Mouse (Mus musculus) ES-Bruce4 (cell line): ENCODE measurements around the gene Pde11a. TPM values are rescaled to one million over a fixed set of nuclear protein-coding genes. Genes with fewer than 3 reads are reported as not detected.
A peak's percentile ranks its signal among the peaks of the same experiment; 100 is the strongest.

Experiments used
- H3K27ac ChIP-seq: 2 replicates; pipeline ENCODE4 v1.5.1; 2012; ENCODE audit warnings: low read length, inconsistent platforms; ENCODE audit not compliant: insufficient read depth
- H3K27me3 ChIP-seq: 2 replicates; pipeline ENCODE4 v1.6.1; 2012; ENCODE audit warnings: mild to moderate bottlenecking, low read length, inconsistent platforms; ENCODE audit not compliant: control insufficient read depth, poor library complexity, insufficient read depth, severe bottlenecking
- H3K36me3 ChIP-seq: 2 replicates; pipeline ENCODE4 v1.6.1; 2012; ENCODE audit warnings: inconsistent platforms, mild to moderate bottlenecking, low read length, moderate library complexity; ENCODE audit not compliant: control insufficient read depth, poor library complexity, insufficient read depth, severe bottlenecking
- H3K4me1 ChIP-seq: one replicate; pipeline ENCODE4 v1.8.1; 2011; ENCODE audit warnings: low read length; ENCODE audit not compliant: control insufficient read depth, insufficient read depth
- H3K4me3 ChIP-seq: 2 replicates; pipeline ENCODE4 v1.5.1; 2011; ENCODE audit warnings: low read depth, mild to moderate bottlenecking, low read length
- H3K9ac ChIP-seq: 2 replicates; pipeline ENCODE4 v1.6.1; 2012; ENCODE audit warnings: low read depth, mild to moderate bottlenecking, inconsistent platforms; ENCODE audit not compliant: poor library complexity, severe bottlenecking
- H3K9me3 ChIP-seq: replicated peaks from 2 replicates; pipeline ENCODE4 v1.6.1; 2012; ENCODE audit warnings: mild to moderate bottlenecking, low read length, inconsistent platforms; ENCODE audit not compliant: control insufficient read depth, poor library complexity, insufficient read depth, severe bottlenecking
- CTCF ChIP-seq: IDR thresholded peaks from one replicate; pipeline ENCODE4 v1.8.1; 2011; ENCODE audit warnings: low read depth, low read length
- EP300 ChIP-seq: IDR thresholded peaks from 2 replicates; pipeline ENCODE4 v1.6.1; 2011; ENCODE audit warnings: low read depth, low read length; ENCODE audit not compliant: insufficient read depth
- POLR2A ChIP-seq: IDR thresholded peaks from one replicate; pipeline ENCODE4 v1.8.1; 2011; ENCODE audit warnings: low read length; ENCODE audit not compliant: insufficient read depth
- polyA plus RNA-seq: library from polyadenylated mRNA; stranded (reverse); fragments of >200 nt; gene quantifications from 2 replicates; pipeline ENCODE4 v1.2.4, GENCODE M21; 2011; ENCODE audit warnings: low read depth; ENCODE audit not compliant: missing spikeins, insufficient read depth, insufficient read length

Gene Pde11a
- polyA plus RNA-seq, 1 experiment, result 0.76 TPM

DNA sequence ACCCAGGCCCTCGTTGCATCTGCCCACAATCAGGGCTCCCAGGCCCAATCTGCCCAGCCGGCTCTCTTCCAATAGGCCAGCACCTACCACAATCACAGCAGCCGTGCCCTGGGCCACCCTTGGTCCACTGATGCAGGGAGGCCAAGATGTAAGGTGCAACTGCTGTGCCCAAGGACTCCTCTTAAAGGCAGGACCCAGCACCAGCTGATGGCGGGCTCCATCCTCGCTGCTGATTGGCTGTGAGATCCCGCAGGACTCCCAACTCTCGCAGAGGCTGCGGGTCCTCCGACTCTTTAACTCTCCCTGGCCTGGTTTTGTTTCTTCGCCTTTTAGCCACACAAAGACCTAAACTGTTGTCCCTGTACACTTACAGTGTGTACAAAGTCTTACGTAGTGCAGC, 21.7 kb upstream of the Pde11a start, which contains the start of gene Cyct:
Gene Cyct, minus strand, starts transcription at position 225 of the 400 bp plus-strand sequence.
- H3K9me3 ChIP-seq, result no peaks in the 10 kb centered on the region
- no peaks in the 10 kb centered on the region for H3K4me1 ChIP-seq
- H3K36me3 ChIP-seq, result no peaks in the 10 kb centered on the region
- peak within 1 kb of the TSS; percentile 78 for H3K4me3 ChIP-seq
- TF ChIP-seq POLR2A, result peak; percentile 60
- no peak for TF ChIP-seq EP300
- H3K27me3 ChIP-seq, result no peaks in the 10 kb centered on the region
- no peak within 1 kb of the TSS for H3K27ac ChIP-seq
- peak within 1 kb of the TSS; percentile 39 for H3K9ac ChIP-seq

DNA sequence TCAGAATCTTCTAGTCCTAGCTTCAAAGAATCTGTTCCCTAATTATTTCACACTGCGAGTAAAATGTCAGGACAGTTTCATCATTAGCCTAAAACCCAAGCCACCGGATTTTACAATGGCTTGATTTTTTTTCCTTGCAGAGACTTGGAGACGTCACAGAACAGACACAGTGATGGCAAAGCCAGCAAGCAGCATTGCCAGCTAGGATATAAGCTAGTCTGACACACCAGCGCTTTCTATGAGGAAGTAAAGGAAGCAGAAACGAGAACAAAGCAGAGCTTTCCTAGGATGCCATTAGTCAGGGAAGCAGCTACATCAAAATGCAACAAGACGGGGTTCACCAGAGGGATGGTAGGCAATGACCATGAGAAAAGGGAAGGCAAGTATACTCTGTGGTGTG, 9.3 kb upstream of the Pde11a start:
- H3K9ac ChIP-seq, result no peak overlapping the region
- H3K27me3 ChIP-seq, result no peaks in the 10 kb centered on the region
- H3K27ac ChIP-seq, result no peak overlapping the region
- H3K9me3 ChIP-seq, result 0 out of 2 replicates have a peak, but pooled peaks cover 4% of the 10 kb centered on the region
- TF ChIP-seq POLR2A, result no peak
- no peak for TF ChIP-seq EP300
- no peak for TF ChIP-seq CTCF
- no peaks in the 10 kb centered on the region for H3K4me1 ChIP-seq
- no peak overlapping the region for H3K4me3 ChIP-seq
- H3K36me3 ChIP-seq, result no peaks in the 10 kb centered on the region

DNA sequence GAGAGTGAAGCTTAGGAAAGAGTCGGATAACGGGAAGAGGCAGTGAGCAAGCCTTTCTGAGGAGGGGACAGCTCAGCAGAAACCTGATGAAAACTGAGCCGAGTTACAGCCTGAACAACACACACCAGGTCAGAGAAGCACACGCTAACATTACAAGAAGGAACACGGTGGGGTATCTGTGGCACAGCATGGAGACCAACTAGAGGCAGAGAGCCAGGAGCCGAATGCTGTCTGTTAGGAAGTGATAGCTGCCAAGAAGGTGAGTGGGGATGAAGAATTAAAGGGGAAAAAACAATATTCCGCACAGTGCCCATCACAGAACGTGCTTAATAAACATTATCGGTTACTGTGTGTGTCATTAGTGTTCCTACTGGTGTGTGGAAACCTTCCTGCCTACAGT, 3.6 kb upstream of the Pde11a start:
- Histone ChIP-seq H3K4me1 (no peaks in the 10 kb centered on the region), H3K4me3 (no peak overlapping the region), H3K27ac (no peak overlapping the region), H3K27me3 (no peaks in the 10 kb centered on the region), H3K9me3 (0 out of 2 replicates have a peak, but pooled peaks cover 4% of the 10 kb centered on the region), H3K9ac (no peak overlapping the region), H3K36me3 (no peaks in the 10 kb centered on the region)
- TF ChIP-seq POLR2A (no peak), CTCF (no peak), EP300 (no peak)

DNA sequence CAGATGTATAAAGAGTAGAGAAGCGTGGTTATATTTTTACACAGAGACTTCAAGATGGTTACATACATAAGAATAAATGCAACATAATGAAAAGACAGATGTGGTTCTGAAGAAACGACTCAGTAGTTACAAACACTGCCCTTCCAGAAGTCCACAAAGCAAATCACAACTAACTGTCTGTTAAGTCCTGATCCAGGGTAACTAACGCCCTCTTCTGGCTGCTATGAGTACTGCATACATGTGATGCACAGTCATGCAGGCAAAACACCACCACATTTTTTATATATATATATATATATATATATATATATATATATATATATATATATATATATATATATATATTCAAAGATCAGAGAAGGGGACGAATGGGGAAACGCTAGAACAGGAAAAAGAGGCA, 4.0 kb downstream of the Pde11a start:
- no peaks in the 10 kb centered on the region for H3K27me3 ChIP-seq
- H3K4me1 ChIP-seq, result no peaks in the 10 kb centered on the region
- no peak overlapping the region for H3K4me3 ChIP-seq
- TF ChIP-seq CTCF, result peak; percentile 12
- TF ChIP-seq EP300, result no peak
- TF ChIP-seq POLR2A, result no peak
- H3K36me3 ChIP-seq, result no peaks in the 10 kb centered on the region
- no peaks in the 10 kb centered on the region for H3K9me3 ChIP-seq
- no peak overlapping the region for H3K27ac ChIP-seq
- H3K9ac ChIP-seq, result no peak overlapping the region

DNA sequence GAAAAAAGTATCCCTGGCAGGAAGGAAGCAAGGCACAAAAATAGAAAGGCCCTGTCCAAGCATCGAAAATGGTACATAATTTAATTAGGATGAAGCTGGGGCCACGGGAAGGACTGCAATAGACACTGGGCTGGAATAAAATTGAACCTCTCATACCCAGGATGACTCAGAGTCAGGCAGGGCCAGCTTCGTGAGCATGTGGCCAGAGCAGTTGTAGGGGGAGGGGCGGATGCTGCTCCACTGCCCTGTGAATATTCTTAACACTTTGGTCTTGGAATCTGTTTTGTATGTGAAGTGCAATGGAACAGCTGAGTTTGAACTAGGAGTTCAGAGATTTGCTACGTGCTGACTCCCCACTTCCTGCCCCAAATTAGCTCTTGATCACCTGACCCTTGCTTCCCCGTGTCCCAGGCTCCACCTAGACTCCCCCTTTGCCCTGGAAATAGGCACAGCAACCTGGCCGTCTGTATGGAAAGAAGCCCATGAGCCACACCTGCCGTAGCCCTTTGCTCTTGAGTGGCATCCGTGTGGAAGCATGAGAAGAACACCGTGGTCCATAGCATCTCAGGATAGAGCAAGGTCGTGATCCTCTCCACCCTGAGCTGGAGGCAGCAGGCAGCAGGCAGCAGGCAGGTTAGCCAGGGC, 6.3 kb downstream of the Pde11a start:
- Histone ChIP-seq H3K4me3 (no peak overlapping the region), H3K27me3 (no peaks in the 10 kb centered on the region), H3K36me3 (no peaks in the 10 kb centered on the region), H3K9ac (no peak overlapping the region), H3K4me1 (no peaks in the 10 kb centered on the region), H3K9me3 (no peaks in the 10 kb centered on the region), H3K27ac (no peak overlapping the region)
- TF ChIP-seq EP300 (no peak), POLR2A (no peak), CTCF (no peak)

DNA sequence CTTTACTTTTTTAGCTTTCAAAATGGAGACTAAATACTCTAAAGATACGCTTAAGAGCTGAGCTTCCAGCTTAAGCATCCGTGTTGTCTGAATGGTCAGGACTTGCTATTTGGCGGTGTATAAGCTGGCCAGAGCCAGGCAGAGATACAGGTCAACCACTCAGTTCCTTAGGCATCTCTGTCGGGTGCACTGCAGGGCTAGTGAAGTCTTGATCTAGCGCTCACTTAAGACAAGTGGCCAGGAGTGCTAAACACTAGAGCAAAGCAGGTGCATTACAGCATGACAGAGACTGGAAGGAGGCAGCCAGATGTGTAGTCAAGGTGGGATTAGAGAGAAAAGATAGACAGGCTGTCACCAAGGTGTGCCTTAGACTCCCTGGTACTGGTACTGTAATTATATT, 8.5 kb downstream of the Pde11a start:
- H3K9ac ChIP-seq, result no peak overlapping the region
- no peak overlapping the region for H3K27ac ChIP-seq
- no peak overlapping the region for H3K4me3 ChIP-seq
- H3K36me3 ChIP-seq, result no peaks in the 10 kb centered on the region
- no peaks in the 10 kb centered on the region for H3K4me1 ChIP-seq
- H3K27me3 ChIP-seq, result no peaks in the 10 kb centered on the region
- no peaks in the 10 kb centered on the region for H3K9me3 ChIP-seq
- TF ChIP-seq EP300 (no peak), CTCF (no peak), POLR2A (no peak)
